Comparison of ENCODE assay signal across 8 mouse cellular contexts in genomic region chr5:115430187-115430960, GRCm38 (mm10). TPM values are rescaled to one million over a fixed set of nuclear protein-coding genes. Genes with fewer than 3 reads are reported as not detected.
DNase-seq lines count a peak whose midpoint lies in the region; ATAC-seq and TF ChIP-seq lines count a peak whose summit lies in the region.

No protein-coding gene starts in this region.

- DNase-seq in heart, postnatal 14 days, result no peak
- DNase-seq in midbrain, embryonic 14.5 days, result peak; percentile 47
- DNase-seq in spleen, postnatal 10 days (ENCODE audit: low spot score in 2 of 2), result no peak
- DNase-seq in right cerebral cortex, postnatal 10 days (ENCODE audit: low spot score in 2 of 2), result no peak
- DNase-seq in Muller cell, postnatal 12 days (ENCODE audit: inconsistent ontology term), result no peak

- peak overlapping the region; percentile 97 for H3K4me2 ChIP-seq in heart, embryonic 16.5 days (ENCODE audit: low read depth, low read length)
- peak overlapping the region; percentile 81 for H3K4me2 ChIP-seq in hindbrain, embryonic 15.5 days
- peak overlapping the region; percentile 96 for H3K4me2 ChIP-seq in midbrain, embryonic 14.5 days (ENCODE audit: low read length)

- peak overlapping the region; percentile 83 for H3K4me3 ChIP-seq in heart, embryonic 16.5 days (ENCODE audit: low read length)
- peak overlapping the region; percentile 39 for H3K4me3 ChIP-seq in cortical plate, adult 2 months (ENCODE audit: insufficient read depth, low read length)
- H3K4me3 ChIP-seq in hindbrain, embryonic 15.5 days, result peak overlapping the region; percentile 95
- H3K4me3 ChIP-seq in midbrain, embryonic 14.5 days (replicated peaks; ENCODE audit: low read depth, low read length), result peak overlapping the region; percentile 93

- TF ChIP-seq CTCF in cortical plate, adult 2 months (IDR thresholded peaks at IDR 0.05; ENCODE audit: extremely low read depth, insufficient read depth, low read length), result no peak

- H3K4me1 ChIP-seq in heart, embryonic 16.5 days (ENCODE audit: control insufficient read depth, insufficient read depth, low read length), result peaks cover 4% of the 10 kb centered on the region
- no peaks in the 10 kb centered on the region for H3K4me1 ChIP-seq in cortical plate, adult 2 months (ENCODE audit: control insufficient read depth, insufficient read depth, low read length)
- peaks cover 64% of the 10 kb centered on the region for H3K4me1 ChIP-seq in hindbrain, embryonic 15.5 days (replicated peaks)
- H3K4me1 ChIP-seq in midbrain, embryonic 14.5 days (ENCODE audit: control insufficient read depth, insufficient read depth, low read length), result peaks cover 43% of the 10 kb centered on the region

- ATAC-seq in heart, embryonic 16.5 days (replicated peaks; ENCODE audit: extremely low read depth, insufficient read depth, low FRiP score), result no peak
- no peak for ATAC-seq in hindbrain, embryonic 15.5 days (ENCODE audit: low FRiP score, low read depth)
- 0 out of 2 replicates have a peak, but pooled peaks have one; percentile 2 for ATAC-seq in midbrain, embryonic 14.5 days (ENCODE audit: low FRiP score, low TSS enrichment)

- intact Hi-C loops in heart, postnatal 14 days (cut with DNase I), result no loop called here

- H3K36me3 ChIP-seq in heart, embryonic 16.5 days (ENCODE audit: control insufficient read depth, insufficient read depth), result no peaks in the 10 kb centered on the region
- no peaks in the 10 kb centered on the region for H3K36me3 ChIP-seq in hindbrain, embryonic 15.5 days
- peaks cover 12% of the 10 kb centered on the region for H3K36me3 ChIP-seq in midbrain, embryonic 14.5 days (ENCODE audit: control insufficient read depth, insufficient read depth, low read length)

- no peak overlapping the region for H3K27ac ChIP-seq in heart, embryonic 16.5 days (ENCODE audit: low read length)
- no peak overlapping the region for H3K27ac ChIP-seq in cortical plate, adult 2 months (ENCODE audit: insufficient read depth, low read length)
- H3K27ac ChIP-seq in hindbrain, embryonic 15.5 days (replicated peaks), result peak overlapping the region; percentile 91
- H3K27ac ChIP-seq in midbrain, embryonic 14.5 days (replicated peaks; ENCODE audit: low read depth, low read length), result peak overlapping the region; percentile 100

- H3K9ac ChIP-seq in heart, embryonic 16.5 days (ENCODE audit: low read length), result peak overlapping the region; percentile 84
- peak overlapping the region; percentile 98 for H3K9ac ChIP-seq in hindbrain, embryonic 15.5 days
- H3K9ac ChIP-seq in midbrain, embryonic 14.5 days (replicated peaks; ENCODE audit: low read length), result peak overlapping the region; percentile 100

- WGBS in heart, embryonic 16.5 days, result 3% methylated on average over 59 of the region's 73 CpGs
- under 1% methylated on average over 47 of the region's 73 CpGs for WGBS in hindbrain, embryonic 15.5 days
- under 1% methylated on average over 53 of the region's 73 CpGs for WGBS in midbrain, embryonic 14.5 days

- no peaks in the 10 kb centered on the region for H3K9me3 ChIP-seq in heart, embryonic 16.5 days (replicated peaks; ENCODE audit: control insufficient read depth, low read length)
- H3K9me3 ChIP-seq in hindbrain, embryonic 15.5 days, result no peaks in the 10 kb centered on the region
- H3K9me3 ChIP-seq in midbrain, embryonic 14.5 days (ENCODE audit: control insufficient read depth, low read length), result no peaks in the 10 kb centered on the region

- no peak for TF ChIP-seq POLR2A in cortical plate, adult 2 months (IDR thresholded peaks at IDR 0.05; ENCODE audit: extremely low read depth, insufficient read depth, low read length)

- peaks cover 35% of the 10 kb centered on the region for H3K27me3 ChIP-seq in heart, embryonic 16.5 days (ENCODE audit: control insufficient read depth, insufficient read depth, low read length)
- H3K27me3 ChIP-seq in hindbrain, embryonic 15.5 days, result no peaks in the 10 kb centered on the region
- no peaks in the 10 kb centered on the region for H3K27me3 ChIP-seq in midbrain, embryonic 14.5 days (ENCODE audit: control insufficient read depth, insufficient read depth, low read length)

RNA-seq across cellular contexts. Expression of gene Msi1, which starts 1.0 kb away (rescaled TPM):
- 1.1 and 1.8 TPM in 2 replicates for polyA plus RNA-seq in heart, embryonic 16.5 days (2015; fragmentation: Nextera tagmentation; extraction: Ambion mirVana)
- total RNA-seq in heart, postnatal 14 days (2021), result 1 to 10 TPM; 1.9 to 2.0 TPM
- polyA plus RNA-seq in cortical plate, adult 2 months (2012; rRNA removed), result 43.8 and 44.3 TPM in 2 replicates
- polyA plus RNA-seq in hindbrain, embryonic 15.5 days (2015; fragmentation: Nextera tagmentation; extraction: Ambion mirVana), result 59.9 and 60.3 TPM in 2 replicates
- polyA plus RNA-seq in midbrain, embryonic 14.5 days (2014; fragmentation: Nextera tagmentation; extraction: Ambion mirVana), result 71.6 and 101 TPM in 2 replicates

RNA-seq across cellular contexts. Expression of gene Pla2g1b, which starts 35.7 kb away (rescaled TPM):
- polyA plus RNA-seq in heart, embryonic 16.5 days (2015; fragmentation: Nextera tagmentation; extraction: Ambion mirVana), result 0.46 and 0.92 TPM in 2 replicates
- total RNA-seq in heart, postnatal 14 days (2021), result not detected
- polyA plus RNA-seq in cortical plate, adult 2 months (2012; rRNA removed), result not detected in 2 replicates
- polyA plus RNA-seq in hindbrain, embryonic 15.5 days (2015; fragmentation: Nextera tagmentation; extraction: Ambion mirVana), result 0.54 TPM in 1 of 2 replicates, not detected in the other
- not detected in 2 replicates for polyA plus RNA-seq in midbrain, embryonic 14.5 days (2014; fragmentation: Nextera tagmentation; extraction: Ambion mirVana)

RNA-seq across cellular contexts. Expression of gene Sirt4, which starts 54.2 kb away (rescaled TPM):
- 18.7 and 24.0 TPM in 2 replicates for polyA plus RNA-seq in heart, embryonic 16.5 days (2015; fragmentation: Nextera tagmentation; extraction: Ambion mirVana)
- total RNA-seq in heart, postnatal 14 days (2021), result 10 to 100 TPM; 17.9 to 18.7 TPM
- 89.5 and 107 TPM in 2 replicates for polyA plus RNA-seq in cortical plate, adult 2 months (2012; rRNA removed)
- 27.3 and 32.2 TPM in 2 replicates for polyA plus RNA-seq in hindbrain, embryonic 15.5 days (2015; fragmentation: Nextera tagmentation; extraction: Ambion mirVana)
- 23.8 and 25.9 TPM in 2 replicates for polyA plus RNA-seq in midbrain, embryonic 14.5 days (2014; fragmentation: Nextera tagmentation; extraction: Ambion mirVana)

Comparison
In these comparisons a context has a peak if more than half of its experiments do, and no peak if none do; other contexts are left out.
1. H3K27ac ChIP-seq: peak in hindbrain, embryonic 15.5 days (single experiment) and midbrain, embryonic 14.5 days (single experiment); none in heart, embryonic 16.5 days (single experiment) and cortical plate, adult 2 months (single experiment).
2. H3K4me3 ChIP-seq: peak in every context shown above with its lines; median percentile 95 in hindbrain, embryonic 15.5 days; 93 in midbrain, embryonic 14.5 days; 83 in heart, embryonic 16.5 days; 39 in cortical plate, adult 2 months.
3. RNA of gene Msi1, which starts 1.0 kb away (polyA plus RNA-seq): 71.6 to 101 TPM in midbrain, embryonic 14.5 days, 59.9 to 60.3 TPM in hindbrain, embryonic 15.5 days and 43.8 to 44.3 TPM in cortical plate, adult 2 months; 1.1 to 1.8 TPM in heart, embryonic 16.5 days; every median in the first group is over 10 times any median in the second.
4. Peak in every context shown above with its lines, with median percentiles within 50 percentile points of each other: H3K4me2 ChIP-seq and H3K9ac ChIP-seq.